Mouse (Mus musculus) heart, embryonic 15.5 days (tissue): ENCODE results near the gene Platr25. TPM values are rescaled to one million over a fixed set of nuclear protein-coding genes. Genes with fewer than 3 reads are reported as not detected.
"Not testable (repeated sequence)": the region's sequence is repeated elsewhere in the genome, so short reads cannot be mapped to it uniquely, and the experiment has no call there.

ENCODE experiments used
- ATAC-seq: fragments of 200-750 bp; cut with Nextera tagmentation; replicated peaks from 2 replicates; pipeline ENCODE4 v1.8.0; 2017; ENCODE audit warnings: low read depth, moderate TSS enrichment; ENCODE audit not compliant: insufficient number of reproducible peaks, insufficient read depth, low FRiP score
- H3K27ac ChIP-seq: fragments of 300-500 bp; sonication (generic); 2 replicates; pipeline ENCODE4 v1.5.1; 2015; ENCODE audit warnings: mild to moderate bottlenecking, inconsistent platforms
- H3K27me3 ChIP-seq: fragments of 300-500 bp; sonication (generic); 2 replicates; pipeline ENCODE4 v1.6.1; 2015; ENCODE audit warnings: inconsistent platforms
- H3K36me3 ChIP-seq: fragments of 300-500 bp; sonication (generic); 2 replicates; pipeline ENCODE4 v1.6.1; 2015; ENCODE audit warnings: mild to moderate bottlenecking, inconsistent platforms
- H3K4me1 ChIP-seq: fragments of 300-500 bp; sonication (generic); replicated peaks from 2 replicates; pipeline ENCODE4 v1.6.1; 2015; ENCODE audit warnings: inconsistent platforms
- H3K4me2 ChIP-seq: fragments of 300-500 bp; sonication (generic); 2 replicates; pipeline ENCODE4 v1.6.1; 2015; ENCODE audit warnings: inconsistent platforms, mild to moderate bottlenecking, moderate library complexity
- H3K4me3 ChIP-seq: fragments of 300-500 bp; sonication (generic); 2 replicates; pipeline ENCODE4 v1.5.1; 2015; ENCODE audit warnings: mild to moderate bottlenecking, inconsistent platforms
- H3K9ac ChIP-seq: fragments of 300-500 bp; sonication (generic); 2 replicates; pipeline ENCODE4 v1.6.1; 2015; ENCODE audit warnings: mild to moderate bottlenecking, inconsistent platforms
- H3K9me3 ChIP-seq: fragments of 300-500 bp; sonication (generic); replicated peaks from 2 replicates; pipeline ENCODE4 v1.6.1; 2016; ENCODE audit warnings: inconsistent platforms
- WGBS: fragments of 180-500 bp; shearing (Covaris S2); methylation state at CpG from one replicate; pipeline ENCODE4 v1.1.7; 2015; ENCODE audit warnings: mixed read lengths; 5-methylcytosine and 5-hydroxymethylcytosine counted together
- microRNA counts: library from miRNA; unstranded; fragments of <30 nt; microRNA quantifications from one replicate; lab custom pipeline; 2016
- microRNA-seq: library from miRNA; unstranded; fragments of <30 nt; microRNA quantifications from one replicate; pipeline ENCODE4, GENCODE M21; 2016
- polyA plus RNA-seq: library from polyadenylated mRNA; unstranded; fragments of >200 nt; fragmentation: Nextera tagmentation; extraction: Ambion mirVana; gene quantifications from 2 replicates; pipeline ENCODE4 v1.2.1, GENCODE M21; 2015

Gene Platr25
- polyA plus RNA-seq, 1 experiment from 2014 or later: 13.4 TPM

GRCm38 (mm10) chr13:62652681-62653368 lies 107.7 kb downstream of the Platr25 start:
- not testable (repeated sequence) for H3K9me3 ChIP-seq, H3K4me1 ChIP-seq, H3K36me3 ChIP-seq, H3K27me3 ChIP-seq
- WGBS: under 1% methylated on average over 16 of the region's 16 CpGs
- peak overlapping the region; percentile 65 for H3K27ac ChIP-seq
- ATAC-seq: peak; percentile 93
- peak overlapping the region; percentile 76 for H3K4me3 ChIP-seq
- H3K9ac ChIP-seq: peak overlapping the region; percentile 59
- peak overlapping the region; percentile 67 for H3K4me2 ChIP-seq

GRCm38 (mm10) chr13:62627071-62627470 lies 133.4 kb downstream of the Platr25 start:
- not testable (repeated sequence) for H3K27me3 ChIP-seq, H3K4me3 ChIP-seq, H3K36me3 ChIP-seq, H3K9me3 ChIP-seq, ATAC-seq, H3K9ac ChIP-seq, H3K4me1 ChIP-seq, H3K27ac ChIP-seq, H3K4me2 ChIP-seq
- WGBS: 33% methylated on average over 1 of the region's 1 CpGs

- H3K4me1 ChIP-seq, H3K36me3 ChIP-seq, H3K27me3 ChIP-seq, H3K9me3 ChIP-seq, H3K27ac ChIP-seq: not testable (repeated sequence)
- peak; percentile 50; the same call in 1 of the 2 replicates for ATAC-seq
- H3K4me2 ChIP-seq: peak overlapping the region; percentile 67
- WGBS: 3% methylated on average over 7 of the region's 7 CpGs
- peak overlapping the region; percentile 62 for H3K4me3 ChIP-seq
- H3K9ac ChIP-seq: peak overlapping the region; percentile 58
Measured at GRCm38 (mm10) chr13:62624277-62624665, 136.2 kb downstream of the Platr25 start.

GRCm38 (mm10) chr13:62623577-62624276 lies 136.8 kb downstream of the Platr25 start, which contains the start of gene 6720489N17Rik:
TSS of gene 6720489N17Rik (minus strand) at chr13:62624182.
- peak within 1 kb of the TSS; percentile 58 for H3K9ac ChIP-seq
- H3K36me3 ChIP-seq, H3K27me3 ChIP-seq, H3K9me3 ChIP-seq, H3K4me1 ChIP-seq: not testable (repeated sequence)
- peak within 1 kb of the TSS; percentile 62 for H3K4me3 ChIP-seq
- peak; percentile 99 for ATAC-seq
- H3K4me2 ChIP-seq: peak within 1 kb of the TSS; percentile 67
- 0 out of 2 replicates have a peak within 1 kb of the TSS, but pooled peaks have one; percentile 12 for H3K27ac ChIP-seq
- WGBS: under 1% methylated on average over 15 of the region's 15 CpGs

MicroRNAs within 50 kb of the gene (microRNA counts, 519-probe panel; counts per million panel counts)
- microRNA mmu-miR-713 (lab: Ali Mortazavi, UCI): not detected

Small RNAs within 50 kb of the gene (microRNA-seq; reads per million reads assigned to microRNA genes)
- not detected for gene Gm24020
- not detected for gene Gm24588
- not detected for gene Mir713

Other genes starting within 250 kb of the Platr25 start
- 0.70 TPM in 1 of 2 replicates, not detected in the other for gene Zfp935, start 202.2 kb downstream of the Platr25 start, polyA plus RNA-seq
- 11.2 and 12.1 TPM in 2 replicates for gene Zfp934, start 189.5 kb downstream of the Platr25 start, polyA plus RNA-seq
- gene 6720489N17Rik, start 136.5 kb downstream of the Platr25 start, polyA plus RNA-seq: 5.3 and 7.2 TPM in 2 replicates
- gene Gm5141, start 25.1 kb upstream of the Platr25 start, polyA plus RNA-seq: 5.1 and 5.8 TPM in 2 replicates
- gene Fbp2, start 97.7 kb upstream of the Platr25 start, polyA plus RNA-seq: 0.11 TPM in 1 of 2 replicates, not detected in the other
- 0.81 and 10.4 TPM in 2 replicates for gene Fbp1, start 127.6 kb upstream of the Platr25 start, polyA plus RNA-seq
- gene 2010111I01Rik, start 204.2 kb upstream of the Platr25 start, polyA plus RNA-seq: 59.9 and 72.2 TPM in 2 replicates